Mouse (Mus musculus): ENCODE data around the gene Foxn3. TPM values are rescaled to one million over a fixed set of nuclear protein-coding genes. Genes with fewer than 3 reads are reported as not detected.
A peak's percentile ranks its signal among the peaks of the same experiment; 100 is the strongest.

The Foxn3 gene
- polyA plus RNA-seq, 1 experiment from 2014 or later: 90.2 TPM

- Histone ChIP-seq H3K27me3 (no peaks in the 10 kb centered on the region), H3K4me2 (replicated peaks) (no peak overlapping the region), H3K4me3 (no peak overlapping the region), H3K4me1 (peaks cover 24% of the 10 kb centered on the region), H3K27ac (no peak overlapping the region), H3K9ac (no peak overlapping the region), H3K36me3 (no peaks in the 10 kb centered on the region), H3K9me3 (replicated peaks) (no peaks in the 10 kb centered on the region)
- 91% methylated on average over 13 of the region's 13 CpGs for WGBS
- ATAC-seq (ENCODE audit: low FRiP score): no peak
These were observed 282.6 kb downstream of the Foxn3 start for GRCm38 (mm10) chr12:99280826-99281225.

- 74% methylated on average over 4 of the region's 4 CpGs for WGBS
- Histone ChIP-seq H3K36me3 (no peaks in the 10 kb centered on the region), H3K4me3 (no peak overlapping the region), H3K27ac (no peak overlapping the region), H3K4me2 (replicated peaks) (no peak overlapping the region), H3K4me1 (peaks cover 18% of the 10 kb centered on the region), H3K9ac (no peak overlapping the region), H3K27me3 (no peaks in the 10 kb centered on the region), H3K9me3 (replicated peaks) (no peaks in the 10 kb centered on the region)
- no peak for ATAC-seq (ENCODE audit: low FRiP score)
These were observed 283.1 kb downstream of the Foxn3 start for GRCm38 (mm10) chr12:99280291-99280690.

- Histone ChIP-seq H3K27me3 (no peaks in the 10 kb centered on the region), H3K9ac (no peak overlapping the region), H3K4me2 (replicated peaks) (no peak overlapping the region), H3K4me3 (no peak overlapping the region), H3K4me1 (peaks cover 13% of the 10 kb centered on the region), H3K36me3 (no peaks in the 10 kb centered on the region), H3K9me3 (replicated peaks) (no peaks in the 10 kb centered on the region), H3K27ac (no peak overlapping the region)
- ATAC-seq (ENCODE audit: low FRiP score): no peak
- WGBS: 90% methylated on average over 4 of the region's 4 CpGs
These were observed 284.0 kb downstream of the Foxn3 start for GRCm38 (mm10) chr12:99279426-99279825.

GRCm38 (mm10) chr12:99274589-99274988, 288.8 kb downstream of the Foxn3 start:
- no peak overlapping the region for H3K4me2 ChIP-seq (replicated peaks)
- H3K36me3 ChIP-seq: no peaks in the 10 kb centered on the region
- no peak overlapping the region for H3K27ac ChIP-seq
- no peaks in the 10 kb centered on the region for H3K9me3 ChIP-seq (replicated peaks)
- WGBS: 72% methylated on average over 1 of the region's 1 CpGs
- H3K4me3 ChIP-seq: no peak overlapping the region
- H3K9ac ChIP-seq: no peak overlapping the region
- peaks cover 15% of the 10 kb centered on the region for H3K4me1 ChIP-seq
- H3K27me3 ChIP-seq: no peaks in the 10 kb centered on the region
- no peak for ATAC-seq (ENCODE audit: low FRiP score)

GRCm38 (mm10) chr12:99269396-99269795, 294.0 kb downstream of the Foxn3 start:
- Histone ChIP-seq H3K9ac (no peak overlapping the region), H3K4me1 (peaks cover 24% of the 10 kb centered on the region), H3K27me3 (no peaks in the 10 kb centered on the region), H3K4me3 (no peak overlapping the region), H3K4me2 (replicated peaks) (no peak overlapping the region), H3K9me3 (replicated peaks) (no peaks in the 10 kb centered on the region), H3K27ac (no peak overlapping the region), H3K36me3 (no peaks in the 10 kb centered on the region)
- 54% methylated on average over 8 of the region's 8 CpGs for WGBS
- ATAC-seq (ENCODE audit: low FRiP score): no peak; the same call in 1 of the 2 replicates

- Histone ChIP-seq H3K4me2 (replicated peaks) (no peak overlapping the region), H3K9me3 (replicated peaks) (no peaks in the 10 kb centered on the region), H3K4me3 (no peak overlapping the region), H3K9ac (no peak overlapping the region), H3K36me3 (no peaks in the 10 kb centered on the region), H3K27ac (no peak overlapping the region), H3K27me3 (no peaks in the 10 kb centered on the region), H3K4me1 (peaks cover 19% of the 10 kb centered on the region)
- WGBS: 55% methylated on average over 11 of the region's 11 CpGs
- no peak for ATAC-seq (ENCODE audit: low FRiP score)
These were observed 294.4 kb downstream of the Foxn3 start for GRCm38 (mm10) chr12:99268954-99269353.

GRCm38 (mm10) chr12:99267732-99268131, 295.6 kb downstream of the Foxn3 start:
- H3K4me3 ChIP-seq: no peak overlapping the region
- H3K36me3 ChIP-seq: no peaks in the 10 kb centered on the region
- no peak overlapping the region for H3K4me2 ChIP-seq (replicated peaks)
- 83% methylated on average over 11 of the region's 11 CpGs for whole genome bisulfite sequencing
- peaks cover 16% of the 10 kb centered on the region for H3K4me1 ChIP-seq
- ATAC-seq (ENCODE audit: low FRiP score): no peak
- no peaks in the 10 kb centered on the region for H3K27me3 ChIP-seq
- no peak overlapping the region for H3K9ac ChIP-seq
- H3K9me3 ChIP-seq (replicated peaks): no peaks in the 10 kb centered on the region
- H3K27ac ChIP-seq: no peak overlapping the region

- H3K4me2 ChIP-seq (replicated peaks): no peak overlapping the region
- 94% methylated on average over 7 of the region's 7 CpGs for WGBS
- H3K27ac ChIP-seq: no peak overlapping the region
- peaks cover 22% of the 10 kb centered on the region for H3K4me1 ChIP-seq
- H3K9me3 ChIP-seq (replicated peaks): no peaks in the 10 kb centered on the region
- no peak for ATAC-seq (ENCODE audit: low FRiP score)
- H3K9ac ChIP-seq: no peak overlapping the region
- H3K36me3 ChIP-seq: no peaks in the 10 kb centered on the region
- H3K4me3 ChIP-seq: no peak overlapping the region
- H3K27me3 ChIP-seq: no peaks in the 10 kb centered on the region
These were observed 296.9 kb downstream of the Foxn3 start for GRCm38 (mm10) chr12:99266434-99266833.

GRCm38 (mm10) chr12:99265777-99266176, 297.6 kb downstream of the Foxn3 start:
- H3K9me3 ChIP-seq (replicated peaks): no peaks in the 10 kb centered on the region
- 82% methylated on average over 6 of the region's 6 CpGs for WGBS
- no peak for ATAC-seq (ENCODE audit: low FRiP score)

GRCm38 (mm10) chr12:99264386-99264785, 299.0 kb downstream of the Foxn3 start:
- Histone ChIP-seq H3K4me3 (no peak overlapping the region), H3K4me1 (peaks cover 30% of the 10 kb centered on the region), H3K27me3 (no peaks in the 10 kb centered on the region), H3K9ac (no peak overlapping the region), H3K4me2 (replicated peaks) (no peak overlapping the region), H3K9me3 (replicated peaks) (no peaks in the 10 kb centered on the region), H3K27ac (no peak overlapping the region), H3K36me3 (no peaks in the 10 kb centered on the region)
- no peak for ATAC-seq (ENCODE audit: low FRiP score)
- WGBS: 75% methylated on average over 7 of the region's 7 CpGs

More at GRCm38 (mm10) chr12:99265777-99266176, 297.6 kb downstream of the Foxn3 start:
- Histone ChIP-seq H3K9ac (no peak overlapping the region), H3K36me3 (no peaks in the 10 kb centered on the region), H3K27ac (no peak overlapping the region), H3K4me3 (no peak overlapping the region), H3K27me3 (no peaks in the 10 kb centered on the region), H3K4me2 (replicated peaks) (no peak overlapping the region), H3K4me1 (peaks cover 22% of the 10 kb centered on the region)

- no peak for ATAC-seq (ENCODE audit: low FRiP score)
- Histone ChIP-seq H3K9me3 (replicated peaks) (no peaks in the 10 kb centered on the region), H3K27me3 (no peaks in the 10 kb centered on the region), H3K27ac (peak overlapping the region; percentile 23; the same call in 1 of the 2 replicates), H3K4me3 (no peak overlapping the region), H3K4me2 (replicated peaks) (no peak overlapping the region), H3K36me3 (no peaks in the 10 kb centered on the region), H3K4me1 (peaks cover 29% of the 10 kb centered on the region), H3K9ac (no peak overlapping the region)
- 83% methylated on average over 12 of the region's 12 CpGs for WGBS
These were observed 299.6 kb downstream of the Foxn3 start for GRCm38 (mm10) chr12:99263592-99264335.

- H3K4me3 ChIP-seq: no peak overlapping the region
- peaks cover 36% of the 10 kb centered on the region for H3K4me1 ChIP-seq
- ATAC-seq (ENCODE audit: low FRiP score): no peak
These were observed 300.5 kb downstream of the Foxn3 start for GRCm38 (mm10) chr12:99262840-99263239.

GRCm38 (mm10) chr12:99262066-99262599, 301.2 kb downstream of the Foxn3 start:
- no peaks in the 10 kb centered on the region for H3K27me3 ChIP-seq
- peaks cover 40% of the 10 kb centered on the region for H3K4me1 ChIP-seq
- ATAC-seq (ENCODE audit: low FRiP score): no peak
- 90% methylated on average over 11 of the region's 11 CpGs for WGBS
- H3K9me3 ChIP-seq (replicated peaks): no peaks in the 10 kb centered on the region
- no peak overlapping the region for H3K27ac ChIP-seq
- H3K4me3 ChIP-seq: no peak overlapping the region
- H3K9ac ChIP-seq: no peak overlapping the region
- no peaks in the 10 kb centered on the region for H3K36me3 ChIP-seq
- no peak overlapping the region for H3K4me2 ChIP-seq (replicated peaks)

More at GRCm38 (mm10) chr12:99262840-99263239, 300.5 kb downstream of the Foxn3 start:
- no peaks in the 10 kb centered on the region for H3K36me3 ChIP-seq
- H3K27ac ChIP-seq: no peak overlapping the region
- no peak overlapping the region for H3K4me2 ChIP-seq (replicated peaks)
- 92% methylated on average over 1 of the region's 1 CpGs for WGBS
- no peaks in the 10 kb centered on the region for H3K27me3 ChIP-seq
- no peak overlapping the region for H3K9ac ChIP-seq
- no peaks in the 10 kb centered on the region for H3K9me3 ChIP-seq (replicated peaks)

Data from hindbrain, embryonic 12.5 days (tissue).